Mouse (Mus musculus): ENCODE data around the gene Atp5g3. TPM values are rescaled to one million over a fixed set of nuclear protein-coding genes. Genes with fewer than 3 reads are reported as not detected.
"Not testable (repeated sequence)": the region's sequence is repeated elsewhere in the genome, so short reads cannot be mapped to it uniquely, and the experiment has no call there.

Atp5g3 gene
- polyA plus RNA-seq, 1 experiment from 2014 or later: 1,216 TPM

- ATAC-seq (ENCODE audit: low read depth); H3K9ac ChIP-seq (ENCODE audit: low read depth, low read length); DNase-seq (ENCODE audit: low spot score); H3K9me3 ChIP-seq (ENCODE audit: control insufficient read depth, low read length); H3K27me3 ChIP-seq (replicated peaks; ENCODE audit: control insufficient read depth, insufficient read depth, low read length); H3K4me2 ChIP-seq (ENCODE audit: low read depth, low read length); H3K4me3 ChIP-seq (ENCODE audit: low read depth, low read length); H3K4me1 ChIP-seq (ENCODE audit: control insufficient read depth, insufficient read depth, low read length); H3K27ac ChIP-seq (replicated peaks; ENCODE audit: low read depth, low read length): not testable (repeated sequence)
- H3K36me3 ChIP-seq (ENCODE audit: control insufficient read depth, insufficient read depth, low read length): peaks cover 32% of the 10 kb centered on the region
Measured at GRCm38 (mm10) chr2:73904679-73905078, 6.4 kb downstream of the Atp5g3 start.

DNA sequence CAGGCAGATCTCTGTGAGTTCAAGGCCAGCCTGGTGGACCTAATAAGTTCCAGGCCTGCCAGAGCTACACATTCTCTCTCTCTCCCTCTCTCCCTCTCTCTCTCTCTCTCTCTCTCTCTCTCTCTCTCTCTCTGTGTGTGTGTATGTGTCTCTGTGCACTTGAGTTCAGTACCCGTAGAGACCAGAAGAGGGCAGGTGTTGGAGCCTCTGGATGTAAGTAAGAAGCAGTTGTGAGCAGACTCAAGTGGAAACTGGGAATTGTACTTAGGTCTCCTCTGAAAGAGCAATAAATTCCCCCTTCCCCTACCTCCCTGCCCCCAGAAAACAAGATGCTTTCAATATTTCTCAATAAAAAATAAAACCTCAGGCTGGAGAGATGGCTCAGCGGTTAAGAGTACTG lies 7.6 kb downstream of the Atp5g3 start:
- Histone ChIP-seq H3K9ac (ENCODE audit: low read depth, low read length) (no peak overlapping the region), H3K27ac (replicated peaks; ENCODE audit: low read depth, low read length) (no peak overlapping the region), H3K4me1 (ENCODE audit: control insufficient read depth, insufficient read depth, low read length) (no peaks in the 10 kb centered on the region), H3K4me2 (ENCODE audit: low read depth, low read length) (no peak overlapping the region), H3K27me3 (replicated peaks; ENCODE audit: control insufficient read depth, insufficient read depth, low read length) (no peaks in the 10 kb centered on the region), H3K36me3 (ENCODE audit: control insufficient read depth, insufficient read depth, low read length) (peaks cover 22% of the 10 kb centered on the region), H3K4me3 (ENCODE audit: low read depth, low read length) (no peak overlapping the region), H3K9me3 (ENCODE audit: control insufficient read depth, low read length) (no peaks in the 10 kb centered on the region)
- DNase-seq (ENCODE audit: low spot score) (no peak), ATAC-seq (ENCODE audit: low read depth) (no peak)
- WGBS: 90% methylated on average over 2 of the region's 2 CpGs

- H3K9me3 ChIP-seq (ENCODE audit: control insufficient read depth, low read length); H3K9ac ChIP-seq (ENCODE audit: low read depth, low read length); DNase-seq (ENCODE audit: low spot score); ATAC-seq (ENCODE audit: low read depth); H3K36me3 ChIP-seq (ENCODE audit: control insufficient read depth, insufficient read depth, low read length); H3K27ac ChIP-seq (replicated peaks; ENCODE audit: low read depth, low read length); H3K4me3 ChIP-seq (ENCODE audit: low read depth, low read length); H3K4me1 ChIP-seq (ENCODE audit: control insufficient read depth, insufficient read depth, low read length); H3K27me3 ChIP-seq (replicated peaks; ENCODE audit: control insufficient read depth, insufficient read depth, low read length); H3K4me2 ChIP-seq (ENCODE audit: low read depth, low read length): not testable (repeated sequence)
- 97% methylated on average over 3 of the region's 3 CpGs for WGBS
Measured at GRCm38 (mm10) chr2:73902328-73902727, 8.8 kb downstream of the Atp5g3 start.

DNA sequence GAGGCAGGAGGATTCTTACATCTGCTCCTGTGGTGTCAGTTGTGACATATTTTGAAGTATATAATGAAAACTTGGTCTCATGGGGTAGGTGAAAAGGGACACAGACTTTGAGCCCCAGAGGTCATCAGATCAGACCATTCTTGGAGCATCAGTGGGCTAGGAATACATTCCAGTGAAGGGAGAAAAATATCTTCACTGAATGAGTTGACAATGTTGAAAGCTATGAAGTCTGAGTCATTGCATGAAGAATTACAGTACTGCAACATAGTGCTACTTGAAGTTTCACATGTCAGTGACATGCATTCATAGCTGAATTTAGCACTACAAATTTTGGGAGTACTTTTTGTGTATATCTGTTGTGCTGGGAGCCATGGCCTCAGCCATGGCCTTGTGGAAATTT lies 10.0 kb downstream of the Atp5g3 start:
- no peak overlapping the region for H3K4me3 ChIP-seq (ENCODE audit: low read depth, low read length)
- H3K36me3 ChIP-seq (ENCODE audit: control insufficient read depth, insufficient read depth, low read length): no peaks in the 10 kb centered on the region
- no peaks in the 10 kb centered on the region for H3K4me1 ChIP-seq (ENCODE audit: control insufficient read depth, insufficient read depth, low read length)
- no peak overlapping the region for H3K27ac ChIP-seq (replicated peaks; ENCODE audit: low read depth, low read length)
- H3K9ac ChIP-seq (ENCODE audit: low read depth, low read length): no peak overlapping the region
- no peak for ATAC-seq (ENCODE audit: low read depth)
- no peaks in the 10 kb centered on the region for H3K9me3 ChIP-seq (ENCODE audit: control insufficient read depth, low read length)
- H3K4me2 ChIP-seq (ENCODE audit: low read depth, low read length): no peak overlapping the region
- no peak for DNase-seq (ENCODE audit: low spot score)
- no peaks in the 10 kb centered on the region for H3K27me3 ChIP-seq (replicated peaks; ENCODE audit: control insufficient read depth, insufficient read depth, low read length)

DNA sequence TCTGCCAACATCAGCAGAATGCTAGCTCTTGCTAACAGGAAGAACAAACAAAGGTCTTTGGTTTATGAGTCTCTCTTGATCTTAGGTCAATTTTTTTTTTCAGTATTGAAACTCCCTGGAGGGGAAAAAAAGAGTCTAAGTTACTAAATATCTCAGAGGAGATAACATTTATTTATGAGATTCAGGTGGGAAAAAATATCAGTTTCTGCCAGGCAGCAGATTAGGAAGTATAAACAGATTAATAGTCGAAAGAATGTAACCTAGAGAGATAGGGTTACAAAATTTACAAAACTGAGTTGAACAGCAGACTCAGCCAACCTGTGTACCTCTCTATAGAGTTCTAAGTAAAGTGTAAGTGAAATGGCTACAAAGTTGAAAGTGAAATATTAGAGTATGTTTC lies 10.8 kb downstream of the Atp5g3 start:
- H3K27ac ChIP-seq (replicated peaks; ENCODE audit: low read depth, low read length): no peak overlapping the region
- no peak for DNase-seq (ENCODE audit: low spot score)
- H3K9me3 ChIP-seq (ENCODE audit: control insufficient read depth, low read length): no peaks in the 10 kb centered on the region
- no peaks in the 10 kb centered on the region for H3K27me3 ChIP-seq (replicated peaks; ENCODE audit: control insufficient read depth, insufficient read depth, low read length)
- 61% methylated on average over 1 of the region's 1 CpGs for WGBS
- no peaks in the 10 kb centered on the region for H3K36me3 ChIP-seq (ENCODE audit: control insufficient read depth, insufficient read depth, low read length)
- no peak overlapping the region for H3K4me2 ChIP-seq (ENCODE audit: low read depth, low read length)
- H3K4me1 ChIP-seq (ENCODE audit: control insufficient read depth, insufficient read depth, low read length): no peaks in the 10 kb centered on the region
- H3K9ac ChIP-seq (ENCODE audit: low read depth, low read length): no peak overlapping the region
- no peak for ATAC-seq (ENCODE audit: low read depth)
- no peak overlapping the region for H3K4me3 ChIP-seq (ENCODE audit: low read depth, low read length)

DNA sequence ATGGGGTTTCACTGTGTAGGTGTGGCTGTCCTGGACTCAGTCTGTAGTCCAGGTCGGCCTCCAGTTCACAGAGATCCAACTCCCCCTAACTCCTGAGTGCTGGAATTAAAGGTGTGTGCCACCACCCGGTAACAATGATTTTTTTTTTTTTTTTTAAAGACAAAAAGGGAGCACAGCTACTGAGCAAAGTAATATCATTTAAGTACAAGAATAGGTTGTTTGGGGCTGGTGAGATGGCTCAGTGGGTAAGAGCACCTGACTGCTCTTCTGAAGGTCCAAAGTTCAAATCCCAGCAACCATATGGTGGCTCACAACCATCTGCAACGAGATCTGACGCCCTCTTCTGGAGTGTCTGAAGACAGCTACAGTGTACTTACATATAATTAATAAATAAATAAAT lies 14.2 kb downstream of the Atp5g3 start:
- not testable (repeated sequence) for ATAC-seq (ENCODE audit: low read depth)

DNA sequence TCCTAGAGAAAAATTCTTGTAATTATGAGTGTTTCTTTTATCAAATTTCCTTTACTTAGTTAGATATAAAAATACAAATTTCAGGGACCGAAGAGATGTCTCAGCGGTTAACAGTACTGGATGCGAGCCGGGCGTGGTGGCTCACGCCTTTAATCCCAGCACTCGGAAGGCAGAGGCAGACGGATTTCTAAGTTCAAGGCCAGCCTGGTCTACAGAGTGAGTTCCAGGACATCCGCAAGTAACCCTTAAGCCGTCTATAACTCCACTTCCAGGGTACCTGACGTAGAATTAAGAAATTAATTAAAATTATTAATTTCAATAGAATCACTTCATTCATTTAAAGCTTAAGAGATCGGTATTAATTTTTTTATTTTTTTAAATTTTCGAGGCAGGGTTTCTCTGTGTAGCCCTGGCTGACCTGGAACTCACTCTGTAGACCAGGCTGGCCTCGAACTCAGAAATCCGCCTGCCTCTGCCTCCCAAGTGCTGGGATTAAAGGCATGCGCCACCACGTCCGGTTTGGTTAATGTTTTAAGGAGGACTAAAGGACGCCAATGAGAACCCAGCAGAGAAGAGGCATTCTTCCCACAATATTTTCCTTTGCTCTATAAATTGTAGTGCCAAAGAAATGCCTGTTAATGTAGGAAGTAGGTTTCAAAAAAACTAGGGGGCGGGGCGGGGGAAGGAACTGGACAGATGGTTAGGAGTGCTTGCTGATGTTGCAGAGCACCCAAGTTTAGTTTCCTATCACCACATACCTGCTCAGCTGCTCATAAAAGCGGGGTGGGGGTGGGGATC lies 17.5 kb downstream of the Atp5g3 start:
- DNase-seq (ENCODE audit: low spot score) (no peak), ATAC-seq (ENCODE audit: low read depth) (no peak)
- Histone ChIP-seq H3K4me3 (ENCODE audit: low read depth, low read length) (peak overlapping the region; percentile 95), H3K9ac (ENCODE audit: low read depth, low read length) (peak overlapping the region; percentile 67), H3K4me2 (ENCODE audit: low read depth, low read length) (peak overlapping the region; percentile 71), H3K9me3 (ENCODE audit: control insufficient read depth, low read length) (no peaks in the 10 kb centered on the region), H3K27me3 (replicated peaks; ENCODE audit: control insufficient read depth, insufficient read depth, low read length) (no peaks in the 10 kb centered on the region), H3K36me3 (ENCODE audit: control insufficient read depth, insufficient read depth, low read length) (0 out of 2 replicates have a peak, but pooled peaks cover 4% of the 10 kb centered on the region), H3K4me1 (ENCODE audit: control insufficient read depth, insufficient read depth, low read length) (peaks cover 3% of the 10 kb centered on the region), H3K27ac (replicated peaks; ENCODE audit: low read depth, low read length) (peak overlapping the region; percentile 83)
- WGBS: 64% methylated on average over 22 of the region's 22 CpGs

More for the DNA sequence above, 14.2 kb downstream of the Atp5g3 start:
- not testable (repeated sequence) for DNase-seq (ENCODE audit: low spot score); H3K9me3 ChIP-seq (ENCODE audit: control insufficient read depth, low read length); H3K27ac ChIP-seq (replicated peaks; ENCODE audit: low read depth, low read length); H3K9ac ChIP-seq (ENCODE audit: low read depth, low read length); H3K4me3 ChIP-seq (ENCODE audit: low read depth, low read length); H3K4me2 ChIP-seq (ENCODE audit: low read depth, low read length); H3K36me3 ChIP-seq (ENCODE audit: control insufficient read depth, insufficient read depth, low read length); H3K27me3 ChIP-seq (replicated peaks; ENCODE audit: control insufficient read depth, insufficient read depth, low read length); H3K4me1 ChIP-seq (ENCODE audit: control insufficient read depth, insufficient read depth, low read length)
- 70% methylated on average over 4 of the region's 4 CpGs for WGBS

- Histone ChIP-seq H3K27me3 (replicated peaks; ENCODE audit: control insufficient read depth, insufficient read depth, low read length) (no peaks in the 10 kb centered on the region), H3K36me3 (ENCODE audit: control insufficient read depth, insufficient read depth, low read length) (0 out of 2 replicates have a peak, but pooled peaks cover 4% of the 10 kb centered on the region), H3K9ac (ENCODE audit: low read depth, low read length) (peak within 1 kb of the TSS; percentile 98), H3K4me1 (ENCODE audit: control insufficient read depth, insufficient read depth, low read length) (peaks cover 3% of the 10 kb centered on the region), H3K27ac (replicated peaks; ENCODE audit: low read depth, low read length) (peak within 1 kb of the TSS; percentile 92), H3K4me2 (ENCODE audit: low read depth, low read length) (peak within 1 kb of the TSS; percentile 71), H3K9me3 (ENCODE audit: control insufficient read depth, low read length) (no peaks in the 10 kb centered on the region), H3K4me3 (ENCODE audit: low read depth, low read length) (peak within 1 kb of the TSS; percentile 95)
- DNase-seq (ENCODE audit: low spot score) (peak; percentile 100), ATAC-seq (ENCODE audit: low read depth) (peak; percentile 96)
- under 1% methylated on average over 61 of the region's 63 CpGs for WGBS
Measured at GRCm38 (mm10) chr2:73892464-73893296, 18.4 kb downstream of the Atp5g3 start, which contains the start of gene Atf2. TSS of gene Atf2 (minus strand) at chr2:73892639.
